Mouse (Mus musculus) layer of hippocampus, adult 2 months (tissue): ENCODE results near the gene Adgrl3. TPM values are rescaled to one million over a fixed set of nuclear protein-coding genes. Genes with fewer than 3 reads are reported as not detected.

Experiments used
- DNase-seq, 2 experiments: peaks; one replicate each; pipeline ENCODE4 v3.0.0; 2022; ENCODE audit warnings: low spot score in 2 of 2
- H3K27ac ChIP-seq: fragments of 200-600 bp; 2 replicates; pipeline ENCODE4 v1.8.1; 2022
- H3K4me3 ChIP-seq: fragments of 200-600 bp; 2 replicates; pipeline ENCODE4 v1.8.1; 2022; ENCODE audit warnings: mild to moderate bottlenecking
- CTCF ChIP-seq: fragments of 200-600 bp; conservative IDR thresholded peaks from 2 replicates; pipeline ENCODE4 v1.8.1; 2022; ENCODE audit warnings: antibody characterized with exemption, mild to moderate bottlenecking, moderate library complexity
- total RNA-seq, 2 experiments: library from RNA; stranded (reverse); gene quantifications; 2 replicates each; pipeline ENCODE4 v1.2.3; 2021

Adgrl3 gene
- total RNA-seq, 2 experiments from 2014 or later: 177 to 189 TPM

- no peak for TF ChIP-seq CTCF
- H3K27ac ChIP-seq: no peak overlapping the region
- no peak for DNase-seq
- no peak overlapping the region for H3K4me3 ChIP-seq
Measured at GRCm38 (mm10) chr5:81405582-81406143, 385.7 kb downstream of the Adgrl3 start.

- Histone ChIP-seq H3K4me3 (no peak overlapping the region), H3K27ac (no peak overlapping the region)
- no peak for DNase-seq
- TF ChIP-seq CTCF: no peak
Measured at GRCm38 (mm10) chr5:81417326-81417725, 397.4 kb downstream of the Adgrl3 start.

DNA sequence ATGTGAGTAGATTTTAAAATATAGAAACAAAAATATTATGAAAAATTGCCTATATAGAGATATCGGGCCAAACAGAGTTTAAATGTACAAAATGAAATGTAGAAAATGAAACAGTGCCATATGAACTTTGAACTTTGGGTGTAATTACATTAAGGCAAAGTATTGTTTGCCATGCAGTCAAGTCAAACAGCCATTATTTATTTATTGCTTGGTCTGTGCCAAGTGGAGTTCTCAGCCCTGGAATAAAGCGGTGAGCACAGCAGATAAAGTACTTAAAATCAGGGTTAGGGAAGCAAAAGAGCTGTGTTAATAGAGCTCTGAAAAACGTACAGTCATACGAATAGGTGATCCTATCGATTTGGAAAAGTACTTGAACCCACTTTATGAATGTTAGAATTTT, 407.5 kb downstream of the Adgrl3 start:
- Histone ChIP-seq H3K27ac (no peak overlapping the region), H3K4me3 (no peak overlapping the region)
- no peak for DNase-seq
- TF ChIP-seq CTCF: no peak

- DNase-seq: no peak
- no peak for TF ChIP-seq CTCF
- H3K4me3 ChIP-seq: no peak overlapping the region
- H3K27ac ChIP-seq: no peak overlapping the region
Measured at GRCm38 (mm10) chr5:81436375-81436774, 416.4 kb downstream of the Adgrl3 start.

DNA sequence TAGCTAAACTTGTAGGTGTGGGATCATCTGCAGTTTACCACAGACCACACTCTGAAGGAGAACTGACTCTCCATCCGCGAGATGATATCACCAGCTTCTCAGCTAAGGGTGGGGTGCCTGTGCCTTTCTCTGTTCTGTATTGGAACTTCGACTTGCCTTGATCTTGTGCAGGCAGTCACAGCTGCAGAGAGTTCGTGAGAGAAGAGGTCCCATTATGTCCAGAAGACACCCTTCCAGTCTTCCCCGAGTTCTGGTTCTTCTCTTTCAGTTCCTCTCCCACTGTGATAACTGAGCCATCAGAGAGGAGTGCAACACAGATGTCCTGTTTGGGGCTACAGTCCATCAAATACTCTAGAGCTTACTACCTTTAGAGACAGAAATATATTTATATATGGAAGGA, 422.2 kb downstream of the Adgrl3 start:
- DNase-seq: no peak
- no peak overlapping the region for H3K27ac ChIP-seq
- TF ChIP-seq CTCF: no peak
- H3K4me3 ChIP-seq: no peak overlapping the region

- H3K27ac ChIP-seq: no peak overlapping the region
- DNase-seq: no peak
- H3K4me3 ChIP-seq: no peak overlapping the region
- no peak for TF ChIP-seq CTCF
Measured at GRCm38 (mm10) chr5:81465971-81466370, 446.0 kb downstream of the Adgrl3 start.

DNA sequence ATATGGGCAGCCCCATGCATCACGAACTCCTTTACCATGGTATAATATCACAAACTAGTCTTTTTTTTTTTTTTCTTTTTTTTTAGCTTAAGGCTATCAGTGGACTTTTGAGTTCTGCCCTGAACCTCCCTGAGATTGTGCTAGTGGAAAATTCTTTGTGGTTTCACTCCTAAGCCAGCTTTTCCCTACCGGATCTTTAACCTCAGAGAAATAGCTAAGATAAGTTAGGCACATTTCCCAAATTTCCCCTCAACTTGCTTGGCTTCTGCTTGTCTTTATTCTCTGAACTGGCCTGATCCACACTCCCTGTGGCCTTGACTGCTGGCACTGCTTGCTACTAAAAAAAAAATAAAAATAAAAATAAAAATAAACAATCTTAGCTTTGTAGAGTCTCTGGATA, 454.7 kb downstream of the Adgrl3 start:
- Histone ChIP-seq H3K27ac (no peak overlapping the region), H3K4me3 (no peak overlapping the region)
- DNase-seq: no peak
- no peak for TF ChIP-seq CTCF

- no peak for DNase-seq
- H3K27ac ChIP-seq: no peak overlapping the region
- TF ChIP-seq CTCF: no peak
- H3K4me3 ChIP-seq: no peak overlapping the region
Measured at GRCm38 (mm10) chr5:81475406-81475805, 455.5 kb downstream of the Adgrl3 start.

- Histone ChIP-seq H3K27ac (no peak overlapping the region), H3K4me3 (no peak overlapping the region)
- no peak for DNase-seq
- TF ChIP-seq CTCF: no peak
Measured at GRCm38 (mm10) chr5:81475971-81476606, 456.2 kb downstream of the Adgrl3 start.

DNA sequence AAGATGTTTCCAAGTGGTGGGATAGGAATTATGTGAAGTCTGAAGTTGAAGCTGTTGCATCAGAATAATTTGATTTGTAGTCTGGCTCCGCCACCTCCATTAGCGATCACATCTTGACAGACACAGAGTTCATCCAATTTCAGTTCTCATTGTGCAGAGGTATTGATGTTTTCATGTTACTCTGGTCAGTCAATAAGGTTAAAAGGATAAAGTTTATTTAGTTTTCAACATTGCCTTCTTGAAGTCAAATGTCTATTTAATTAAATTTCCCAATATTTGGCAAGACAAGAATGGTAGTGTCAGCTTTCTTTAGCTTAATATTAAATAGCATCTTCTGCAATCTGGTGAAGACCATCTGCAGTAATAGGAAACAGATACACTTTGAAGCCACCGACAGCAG, 461.0 kb downstream of the Adgrl3 start:
- Histone ChIP-seq H3K4me3 (no peak overlapping the region), H3K27ac (no peak overlapping the region)
- no peak for DNase-seq
- TF ChIP-seq CTCF: no peak

DNA sequence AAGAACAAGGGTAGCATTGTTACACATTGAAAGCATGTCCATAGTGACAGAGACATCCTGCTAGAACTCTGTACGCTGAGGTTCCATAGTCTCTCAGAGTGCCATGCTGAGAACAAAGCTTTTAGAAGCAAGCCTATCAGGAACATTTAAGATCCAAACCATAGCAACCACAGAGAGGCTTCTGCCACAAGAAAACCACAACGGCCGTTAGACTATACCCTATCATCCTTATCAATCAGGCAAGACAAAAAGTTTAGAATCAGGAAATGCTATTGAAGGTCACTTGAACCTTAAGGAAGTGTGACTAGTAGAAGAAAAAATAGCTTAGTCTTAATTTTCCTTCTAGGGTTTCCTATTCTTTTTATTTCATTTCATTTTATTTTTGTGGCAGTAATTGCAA, 464.0 kb downstream of the Adgrl3 start:
- no peak overlapping the region for H3K4me3 ChIP-seq
- no peak overlapping the region for H3K27ac ChIP-seq
- no peak for TF ChIP-seq CTCF
- DNase-seq: no peak

- TF ChIP-seq CTCF: no peak
- H3K27ac ChIP-seq: no peak overlapping the region
- no peak overlapping the region for H3K4me3 ChIP-seq
- DNase-seq: no peak
Measured at GRCm38 (mm10) chr5:81501076-81501475, 481.1 kb downstream of the Adgrl3 start.

DNA sequence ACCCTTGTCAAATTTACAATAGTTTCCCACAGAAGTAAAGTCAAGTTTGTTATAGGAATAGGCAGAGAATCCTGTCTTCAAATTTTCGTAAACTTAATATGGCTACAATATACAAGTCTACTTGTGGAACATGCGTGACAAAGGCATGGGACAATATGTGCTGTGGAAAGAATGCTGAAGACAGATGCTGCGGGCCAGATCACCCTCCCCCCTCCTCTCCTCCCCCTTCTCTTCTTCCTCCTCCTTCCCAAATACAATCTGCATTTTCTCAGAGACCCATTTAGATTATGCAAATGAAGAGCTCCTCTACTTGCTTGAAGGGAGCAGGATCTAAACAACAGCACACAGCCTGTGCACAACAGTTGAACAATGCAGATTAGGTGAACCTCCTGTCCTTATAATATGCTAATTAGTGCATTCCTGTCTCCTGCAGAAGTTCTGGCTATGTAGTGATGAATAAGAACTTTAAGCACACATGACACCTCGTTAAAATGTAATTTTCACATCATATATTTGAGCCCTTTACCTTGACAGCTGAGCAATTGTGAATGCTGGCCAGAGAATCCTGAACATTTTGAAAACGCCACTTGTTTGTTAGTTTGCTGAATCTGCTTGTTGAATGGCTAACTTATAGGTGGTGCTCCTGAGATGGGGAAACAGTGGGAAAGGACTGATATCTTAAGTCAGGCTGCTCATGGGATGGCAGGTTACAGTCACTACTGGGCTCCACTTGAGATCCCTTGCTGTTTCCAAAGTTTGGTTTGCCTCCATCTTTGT, 499.0 kb downstream of the Adgrl3 start:
- Histone ChIP-seq H3K27ac (peak overlapping the region; percentile 69; the same call in 1 of the 2 replicates), H3K4me3 (no peak overlapping the region; the same call in 1 of the 2 replicates)
- no peak for TF ChIP-seq CTCF
- no peak for DNase-seq
